Mouse (Mus musculus) midbrain, embryonic 10.5 days (tissue): ENCODE data around the gene Tbc1d5. TPM values are rescaled to one million over a fixed set of nuclear protein-coding genes. Genes with fewer than 3 reads are reported as not detected.

Source experiments
- DNase-seq: peaks from one replicate; pipeline ENCODE4 v3.0.0-alpha.2; 2017; ENCODE audit warnings: low spot score
- H3K27ac ChIP-seq: fragments of 300-500 bp; sonication (generic); replicated peaks from 2 replicates; pipeline ENCODE4 v1.5.1; 2016; ENCODE audit warnings: mild to moderate bottlenecking
- H3K27me3 ChIP-seq: fragments of 300-500 bp; sonication (generic); 2 replicates; pipeline ENCODE4 v1.6.1; 2016; ENCODE audit warnings: low read depth, mild to moderate bottlenecking; ENCODE audit not compliant: poor library complexity, severe bottlenecking
- H3K36me3 ChIP-seq: fragments of 300-500 bp; sonication (generic); 2 replicates; pipeline ENCODE4 v1.6.1; 2016; ENCODE audit warnings: mild to moderate bottlenecking, moderate library complexity
- H3K4me1 ChIP-seq: fragments of 300-500 bp; sonication (generic); 2 replicates; pipeline ENCODE4 v1.6.1; 2016
- H3K4me3 ChIP-seq: fragments of 300-500 bp; sonication (generic); 2 replicates; pipeline ENCODE4 v1.5.1; 2016; ENCODE audit warnings: mild to moderate bottlenecking, moderate library complexity
- H3K9me3 ChIP-seq: fragments of 300-500 bp; sonication (generic); replicated peaks from 2 replicates; pipeline ENCODE4 v1.6.1; 2016; ENCODE audit warnings: mild to moderate bottlenecking
- WGBS: fragments of 180-500 bp; shearing (Covaris S2); methylation state at CpG from one replicate; pipeline ENCODE4 v1.1.7; 2016; 5-methylcytosine and 5-hydroxymethylcytosine counted together
- polyA plus RNA-seq: library from polyadenylated mRNA; unstranded; fragments of >200 nt; fragmentation: Nextera tagmentation; extraction: Ambion mirVana; gene quantifications from 2 replicates; pipeline ENCODE4 v1.2.1, GENCODE M21; 2016

The Tbc1d5 gene
- polyA plus RNA-seq, 1 experiment from 2014 or later = 10.8 TPM

DNA sequence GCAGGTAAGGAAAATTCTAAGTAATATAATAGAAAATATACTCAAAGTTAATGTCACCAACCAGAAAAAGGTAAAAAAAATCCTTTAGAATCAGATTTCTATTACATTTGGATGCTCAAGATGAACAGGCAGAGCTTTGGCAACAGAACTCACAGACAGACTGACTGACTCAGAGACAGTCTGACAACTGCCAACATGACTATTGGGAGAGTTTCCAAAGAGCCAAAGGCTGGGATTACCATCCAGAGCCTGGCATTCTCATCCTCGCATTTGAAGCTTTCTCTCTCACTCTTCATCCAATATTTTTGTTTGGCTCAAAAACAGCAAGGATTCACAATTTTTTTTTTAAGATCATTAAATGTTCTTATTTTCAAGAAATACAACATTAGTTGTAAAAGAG lies 327.8 kb downstream of the Tbc1d5 start:
- DNase-seq = no peak
- 0 out of 2 replicates have a peak, but pooled peaks cover 4% of the 10 kb centered on the region for H3K4me1 ChIP-seq
- 88% methylated on average over 1 of the region's 1 CpGs for WGBS

DNA sequence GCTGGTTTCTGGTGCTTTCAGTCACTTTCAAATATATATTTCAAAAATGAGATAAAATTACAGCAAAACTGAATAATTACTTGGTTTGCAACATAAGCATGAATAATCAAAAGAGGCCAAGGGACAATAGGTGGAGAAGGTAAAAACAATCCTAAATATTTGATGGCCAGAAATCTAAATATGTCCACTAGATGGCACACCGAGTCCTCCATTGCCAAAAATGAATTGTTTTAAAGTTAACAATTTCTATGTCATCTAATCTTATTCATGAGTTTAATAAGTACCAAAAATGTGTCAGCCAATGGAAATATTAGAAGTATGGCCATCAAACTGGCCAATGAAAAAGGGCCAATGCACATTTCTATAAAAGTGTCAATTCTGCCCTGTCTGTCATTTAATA lies 365.1 kb downstream of the Tbc1d5 start:
- Histone ChIP-seq H3K4me3 (no peak overlapping the region), H3K27me3 (no peaks in the 10 kb centered on the region), H3K36me3 (no peaks in the 10 kb centered on the region), H3K4me1 (no peaks in the 10 kb centered on the region), H3K9me3 (no peaks in the 10 kb centered on the region), H3K27ac (no peak overlapping the region)
- WGBS = 57% methylated on average over 1 of the region's 1 CpGs
- DNase-seq = no peak

More for the DNA sequence above, 327.8 kb downstream of the Tbc1d5 start:
- Histone ChIP-seq H3K27ac (no peak overlapping the region), H3K27me3 (no peaks in the 10 kb centered on the region), H3K9me3 (no peaks in the 10 kb centered on the region), H3K4me3 (no peak overlapping the region), H3K36me3 (no peaks in the 10 kb centered on the region)

DNA sequence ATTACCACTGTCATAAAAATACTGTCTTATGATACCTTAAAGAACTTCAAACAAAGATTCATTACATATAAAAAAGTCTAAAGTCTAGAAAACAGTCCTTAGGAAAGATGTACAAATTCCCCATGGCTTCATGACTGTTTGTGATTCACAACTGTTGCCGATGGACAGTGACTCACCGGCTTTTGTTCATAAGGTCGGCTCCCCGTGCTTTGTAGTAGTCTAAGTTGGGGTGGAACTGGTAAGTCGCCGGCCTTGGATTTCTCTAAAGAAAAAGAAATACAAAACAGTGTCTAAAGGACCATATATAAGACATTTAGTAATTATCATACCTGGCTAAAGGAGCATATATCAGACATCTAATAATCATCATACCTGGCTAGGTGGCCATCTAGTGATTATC lies 365.6 kb downstream of the Tbc1d5 start:
- Histone ChIP-seq H3K9me3 (no peaks in the 10 kb centered on the region), H3K27ac (no peak overlapping the region), H3K4me3 (no peak overlapping the region), H3K27me3 (no peaks in the 10 kb centered on the region), H3K4me1 (no peaks in the 10 kb centered on the region), H3K36me3 (no peaks in the 10 kb centered on the region)
- 96% methylated on average over 6 of the region's 6 CpGs for WGBS
- DNase-seq = no peak

DNA sequence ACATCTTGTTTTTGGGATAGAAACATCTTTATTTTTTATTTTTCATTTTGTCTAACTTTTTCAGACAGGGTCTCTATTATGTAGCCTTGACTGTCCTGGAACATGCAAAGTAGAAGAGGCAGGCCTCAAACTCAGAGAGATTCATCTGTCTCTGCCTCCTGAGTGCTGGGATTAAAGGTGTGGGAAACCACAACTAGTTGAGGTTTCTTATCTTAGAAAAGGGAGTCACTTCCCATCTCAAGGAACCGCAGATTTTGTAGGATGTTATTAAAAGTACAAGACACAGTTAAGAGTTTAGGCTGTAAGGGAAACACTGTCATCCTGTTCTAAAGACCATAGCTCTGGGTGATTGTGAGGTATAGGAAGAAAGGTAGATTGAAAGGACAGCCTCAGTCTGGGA lies 373.5 kb downstream of the Tbc1d5 start:
- Histone ChIP-seq H3K9me3 (no peaks in the 10 kb centered on the region), H3K4me1 (no peaks in the 10 kb centered on the region), H3K27ac (no peak overlapping the region), H3K36me3 (no peaks in the 10 kb centered on the region), H3K4me3 (no peak overlapping the region), H3K27me3 (no peaks in the 10 kb centered on the region)
- DNase-seq = no peak
- 88% methylated on average over 1 of the region's 1 CpGs for WGBS

DNA sequence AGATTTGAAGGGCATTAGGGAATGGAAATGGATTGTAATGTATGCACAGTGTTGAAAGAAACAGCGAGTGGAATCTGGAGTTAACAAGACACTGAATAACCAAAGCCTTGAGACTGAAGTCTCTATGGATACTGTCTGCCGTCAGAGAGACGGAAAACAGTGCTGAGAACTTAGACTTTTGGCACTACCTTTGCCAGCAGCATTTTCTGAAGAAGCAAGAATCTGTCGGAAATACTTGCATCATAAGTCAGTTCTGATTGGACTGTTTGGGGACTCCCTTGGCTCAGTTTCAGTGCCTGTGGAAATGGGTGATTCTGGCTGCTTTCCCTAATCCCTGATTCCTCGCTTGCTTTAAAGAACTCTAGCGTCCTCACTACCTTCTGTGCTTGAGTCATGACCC lies 375.9 kb downstream of the Tbc1d5 start:
- Histone ChIP-seq H3K27ac (no peak overlapping the region), H3K9me3 (no peaks in the 10 kb centered on the region), H3K27me3 (no peaks in the 10 kb centered on the region), H3K4me3 (no peak overlapping the region), H3K4me1 (no peaks in the 10 kb centered on the region), H3K36me3 (no peaks in the 10 kb centered on the region)
- 84% methylated on average over 6 of the region's 6 CpGs for WGBS
- DNase-seq = no peak

DNA sequence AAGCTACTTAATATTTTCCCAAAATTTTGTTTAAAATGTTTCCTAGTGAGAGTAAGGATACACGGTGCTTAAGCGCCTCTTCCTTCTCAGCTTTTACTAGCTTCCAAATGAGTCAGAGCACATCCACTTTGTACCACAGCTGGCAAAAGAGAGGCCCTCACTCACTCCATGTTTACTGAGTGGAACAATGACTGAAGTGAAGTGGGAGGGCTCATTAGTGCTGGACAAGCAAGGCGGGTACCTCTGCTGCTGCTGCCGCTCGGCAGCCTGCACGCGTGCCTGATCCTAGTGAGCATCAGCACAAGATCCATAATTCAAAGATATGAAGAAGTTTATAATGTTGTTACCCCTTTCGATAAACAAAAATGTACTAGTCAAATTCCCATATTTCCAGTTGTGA lies 376.8 kb downstream of the Tbc1d5 start:
- no peak for DNase-seq
- Histone ChIP-seq H3K27ac (no peak overlapping the region), H3K4me3 (no peak overlapping the region), H3K27me3 (no peaks in the 10 kb centered on the region), H3K4me1 (peaks cover 2% of the 10 kb centered on the region), H3K36me3 (no peaks in the 10 kb centered on the region), H3K9me3 (no peaks in the 10 kb centered on the region)
- 80% methylated on average over 8 of the region's 8 CpGs for WGBS

DNA sequence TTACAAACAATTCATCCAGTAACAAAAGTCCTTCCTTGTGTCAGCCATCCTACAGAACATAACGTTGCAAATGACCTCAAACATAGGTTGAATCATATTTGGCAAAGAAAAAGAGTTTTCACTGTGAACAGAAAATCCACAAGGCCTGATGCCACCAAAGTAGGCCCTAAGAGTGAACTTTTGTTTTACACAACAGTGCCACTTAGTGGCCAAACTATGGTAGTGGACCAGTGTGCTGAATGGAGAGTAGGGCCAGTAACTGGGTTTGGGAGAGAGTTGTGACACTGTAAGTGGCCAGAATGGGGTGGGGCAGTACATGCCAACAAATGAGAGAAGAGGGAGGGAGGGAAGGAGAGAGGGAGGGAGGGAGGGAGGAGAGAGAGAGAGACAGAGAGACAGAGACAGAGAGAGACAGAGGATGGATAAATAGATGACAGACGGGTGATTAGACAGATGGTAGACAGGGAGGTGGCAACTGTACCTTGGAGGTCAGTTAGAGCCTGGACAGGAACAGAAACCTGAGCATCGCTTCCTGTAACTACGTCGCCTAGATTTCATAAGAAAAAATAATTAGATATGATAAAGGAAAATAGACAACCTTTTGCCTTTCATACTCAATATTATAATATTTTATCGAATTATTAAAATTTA lies 383.6 kb downstream of the Tbc1d5 start:
- peak; percentile 54 for DNase-seq
- WGBS = 77% methylated on average over 6 of the region's 6 CpGs
- H3K27ac ChIP-seq = no peak overlapping the region
- H3K36me3 ChIP-seq = no peaks in the 10 kb centered on the region
- H3K4me3 ChIP-seq = no peak overlapping the region
- peaks cover 3% of the 10 kb centered on the region for H3K4me1 ChIP-seq
- no peaks in the 10 kb centered on the region for H3K9me3 ChIP-seq
- H3K27me3 ChIP-seq = no peaks in the 10 kb centered on the region

DNA sequence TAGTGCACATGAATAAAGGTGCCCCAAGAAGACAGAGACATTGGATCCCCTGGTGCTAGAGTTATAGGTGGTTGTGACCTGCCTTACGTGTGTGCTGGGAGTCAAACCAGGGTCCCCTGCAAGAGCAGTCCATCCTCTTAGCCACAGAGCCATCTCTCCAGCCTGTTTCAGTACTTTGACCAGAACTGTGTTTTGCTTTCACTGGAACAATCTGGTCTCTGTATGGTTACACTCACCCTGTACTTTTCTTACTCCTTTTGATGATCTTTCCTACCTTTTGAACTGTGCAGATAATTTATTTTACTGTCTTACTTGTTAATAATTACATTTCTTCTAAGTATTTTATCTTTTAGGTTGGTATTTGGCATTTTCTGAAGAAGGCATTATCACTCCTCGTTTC lies 387.5 kb downstream of the Tbc1d5 start:
- WGBS = 79% methylated on average over 2 of the region's 2 CpGs
- H3K4me3 ChIP-seq = no peak overlapping the region
- DNase-seq = no peak

DNA sequence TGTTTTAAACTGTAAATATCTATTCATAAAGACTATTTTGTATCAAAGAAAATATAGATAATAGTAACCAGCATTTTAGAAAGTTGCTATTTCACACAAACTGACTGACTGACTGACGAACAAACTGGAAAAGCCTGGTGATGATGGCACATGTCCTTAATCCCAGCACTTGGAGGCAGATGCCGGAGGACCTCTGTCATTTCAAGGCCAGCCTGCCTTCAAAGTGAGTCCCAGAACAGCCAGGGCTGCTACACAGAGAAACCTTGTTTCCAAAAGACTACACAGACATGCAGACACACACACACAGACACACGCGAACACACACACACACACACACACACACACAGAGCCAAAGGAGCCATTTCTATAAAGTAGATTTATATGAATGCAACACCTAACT lies 390.3 kb downstream of the Tbc1d5 start:
- no peaks in the 10 kb centered on the region for H3K9me3 ChIP-seq
- H3K27ac ChIP-seq = no peak overlapping the region
- DNase-seq = no peak
- no peak overlapping the region for H3K4me3 ChIP-seq
- WGBS = 88% methylated on average over 4 of the region's 4 CpGs
- no peaks in the 10 kb centered on the region for H3K36me3 ChIP-seq
- no peaks in the 10 kb centered on the region for H3K27me3 ChIP-seq
- H3K4me1 ChIP-seq = peaks cover 3% of the 10 kb centered on the region; the same call in 1 of the 2 replicates

More for the DNA sequence above, 387.5 kb downstream of the Tbc1d5 start:
- H3K9me3 ChIP-seq = no peaks in the 10 kb centered on the region
- no peak overlapping the region for H3K27ac ChIP-seq
- peaks cover 3% of the 10 kb centered on the region; the same call in 1 of the 2 replicates for H3K4me1 ChIP-seq
- H3K36me3 ChIP-seq = no peaks in the 10 kb centered on the region
- H3K27me3 ChIP-seq = no peaks in the 10 kb centered on the region

DNA sequence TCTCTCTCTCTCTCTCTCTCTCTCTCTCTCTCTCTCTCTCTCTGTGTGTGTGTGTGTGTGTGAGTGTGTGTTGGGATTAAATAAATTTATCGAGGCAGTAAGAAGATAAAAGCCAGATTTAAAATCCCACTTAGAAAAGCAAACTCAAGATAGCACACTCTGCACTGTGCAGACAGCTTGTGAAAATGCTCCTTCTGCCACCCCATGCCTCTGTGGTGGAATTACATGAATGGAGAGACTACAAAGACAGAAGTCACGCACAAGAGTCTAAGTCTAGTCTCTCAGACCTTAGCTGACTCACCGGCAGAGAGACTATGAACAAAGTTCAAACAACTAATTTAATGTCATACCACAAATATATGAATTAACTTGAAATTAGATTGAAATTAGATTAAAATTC lies 403.9 kb downstream of the Tbc1d5 start:
- Histone ChIP-seq H3K27me3 (no peaks in the 10 kb centered on the region), H3K27ac (no peak overlapping the region), H3K36me3 (no peaks in the 10 kb centered on the region), H3K4me1 (no peaks in the 10 kb centered on the region), H3K9me3 (no peaks in the 10 kb centered on the region), H3K4me3 (no peak overlapping the region)
- DNase-seq = no peak
- WGBS = 88% methylated on average over 3 of the region's 3 CpGs

DNA sequence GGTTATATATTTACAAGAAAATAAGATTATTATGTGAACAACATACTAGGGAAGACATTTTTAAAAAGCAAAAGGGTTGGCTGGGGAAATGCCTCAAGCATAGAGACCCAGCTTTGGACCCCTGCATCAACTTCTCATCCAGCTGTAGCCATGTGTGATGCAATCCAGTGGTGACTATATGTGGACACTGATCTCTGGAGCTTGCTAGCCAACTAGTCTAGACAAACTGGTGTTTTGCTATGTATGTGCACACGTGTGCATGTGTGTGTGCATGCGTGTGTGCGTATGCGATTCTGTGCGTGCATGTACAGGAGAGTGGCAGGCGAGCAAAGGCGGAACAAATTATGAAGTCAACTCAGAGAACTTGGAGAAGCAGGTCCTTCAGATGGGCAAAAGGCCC lies 414.8 kb downstream of the Tbc1d5 start:
- 96% methylated on average over 7 of the region's 7 CpGs for WGBS

DNA sequence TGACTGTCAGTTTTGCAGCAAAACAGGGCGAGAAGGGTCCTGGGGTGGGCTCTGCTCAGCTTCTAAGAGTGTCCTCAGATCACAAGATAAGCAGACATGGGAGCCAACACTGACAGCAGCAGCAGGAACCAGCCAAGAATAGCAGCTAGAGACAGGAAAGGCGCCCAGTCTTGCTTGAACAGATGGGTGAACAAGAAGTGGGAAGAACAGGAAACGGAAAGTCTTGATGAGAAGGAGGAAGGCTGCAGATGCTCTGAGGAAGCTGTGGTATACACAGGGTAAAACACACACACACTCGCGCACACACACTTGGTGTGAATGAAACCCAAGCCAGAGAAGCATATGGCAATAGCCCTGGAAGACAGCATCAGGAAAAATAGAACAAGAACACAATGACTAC lies 415.7 kb downstream of the Tbc1d5 start:
- 81% methylated on average over 5 of the region's 5 CpGs for WGBS
- no peaks in the 10 kb centered on the region for H3K36me3 ChIP-seq

More for the DNA sequence above, 414.8 kb downstream of the Tbc1d5 start:
- Histone ChIP-seq H3K4me1 (peaks cover 7% of the 10 kb centered on the region; the same call in 1 of the 2 replicates), H3K4me3 (no peak overlapping the region), H3K27me3 (no peaks in the 10 kb centered on the region), H3K36me3 (no peaks in the 10 kb centered on the region), H3K9me3 (no peaks in the 10 kb centered on the region), H3K27ac (no peak overlapping the region)
- DNase-seq = no peak

DNA sequence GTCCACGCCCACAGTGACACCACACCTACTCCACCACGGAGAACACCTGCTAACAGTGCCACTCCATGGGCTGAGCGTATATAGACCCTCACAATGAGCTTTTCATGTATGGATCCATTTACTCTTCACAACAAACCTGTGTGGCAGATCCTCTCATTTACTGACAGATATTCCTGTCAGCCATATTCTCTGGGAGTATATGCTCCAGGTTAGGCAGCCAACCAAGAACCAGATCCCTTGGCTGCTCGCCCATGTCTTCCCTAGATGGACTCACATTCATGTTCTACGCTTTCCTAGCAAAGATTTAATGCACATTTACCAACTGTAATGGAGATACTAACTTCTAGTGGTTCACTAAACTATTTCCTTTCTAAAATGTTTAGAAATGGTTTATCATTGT lies 416.9 kb downstream of the Tbc1d5 start:
- peaks cover 7% of the 10 kb centered on the region; the same call in 1 of the 2 replicates for H3K4me1 ChIP-seq
- DNase-seq = no peak
- 88% methylated on average over 5 of the region's 5 CpGs for WGBS

More for the DNA sequence above, 415.7 kb downstream of the Tbc1d5 start:
- no peaks in the 10 kb centered on the region for H3K27me3 ChIP-seq
- H3K27ac ChIP-seq = no peak overlapping the region
- peaks cover 7% of the 10 kb centered on the region; the same call in 1 of the 2 replicates for H3K4me1 ChIP-seq
- DNase-seq = no peak
- no peak overlapping the region for H3K4me3 ChIP-seq
- no peaks in the 10 kb centered on the region for H3K9me3 ChIP-seq

More for the DNA sequence above, 416.9 kb downstream of the Tbc1d5 start:
- Histone ChIP-seq H3K27ac (no peak overlapping the region), H3K27me3 (no peaks in the 10 kb centered on the region), H3K36me3 (no peaks in the 10 kb centered on the region), H3K9me3 (no peaks in the 10 kb centered on the region), H3K4me3 (no peak overlapping the region)
